Mouse (Mus musculus) megakaryocyte, embryonic 14.5 days (primary cell): ENCODE results near the gene Camk2d.

Experiments used
- FLI1 ChIP-seq: IDR thresholded peaks from 2 replicates; pipeline ENCODE4 v1.6.1; 2012; ENCODE audit warnings: low read length, inconsistent platforms, mixed read lengths
- GATA1 ChIP-seq: IDR thresholded peaks from 3 replicates; pipeline ENCODE4 v1.6.1; 2012; ENCODE audit warnings: mixed read lengths, low read length, inconsistent platforms, borderline replicate concordance

- no peak for TF ChIP-seq GATA1
- TF ChIP-seq FLI1, result no peak
Observed at GRCm38 (mm10) chr3:126670413-126670812, 74.3 kb downstream of the Camk2d start.
